Mouse (Mus musculus) MEL (cell line): Measurements from ENCODE around the gene Acox3.

Experiments
- CTCF ChIP-seq, 3 experiments: IDR thresholded peaks in 2 of 3; conservative IDR thresholded peaks in 1 of 3; 2 replicates each; pipeline ENCODE4 v1.5.1; 2011 to 2012; ENCODE audit warnings: low read length in 3 of 3, low read depth in 2 of 3, mild to moderate bottlenecking in 2 of 3, improper control_type of control experiment in 1 of 3, inconsistent platforms in 1 of 3, mixed read lengths in 1 of 3, moderate library complexity in 1 of 3; ENCODE audit not compliant: control insufficient read depth in 1 of 3, insufficient read depth in 1 of 3, poor library complexity in 1 of 3, severe bottlenecking in 1 of 3
- EP300 ChIP-seq, 2 experiments: IDR thresholded peaks; 2 replicates each; pipeline ENCODE4 v1.6.1; 2011; ENCODE audit warnings: improper control_type of control experiment in 2 of 2, low read length in 2 of 2, low read depth in 1 of 2, mild to moderate bottlenecking in 1 of 2
- ETS1 ChIP-seq: IDR thresholded peaks from 2 replicates; pipeline ENCODE4 v1.6.1; 2012; ENCODE audit warnings: low read depth, mild to moderate bottlenecking, inconsistent platforms, low read length, improper control_type of control experiment, moderate library complexity
- GATA1 ChIP-seq: IDR thresholded peaks from 2 replicates; pipeline ENCODE4 v1.6.1; 2011; ENCODE audit warnings: low read depth, low read length, improper control_type of control experiment
- KAT2A ChIP-seq: conservative IDR thresholded peaks from 2 replicates; pipeline ENCODE4 v1.6.1; 2012; ENCODE audit warnings: low read depth, low read length, improper control_type of control experiment, inconsistent platforms
- MAFK ChIP-seq: IDR thresholded peaks from 2 replicates; pipeline ENCODE4 v1.6.1; 2011; ENCODE audit warnings: low read depth, mild to moderate bottlenecking, low read length, improper control_type of control experiment, borderline replicate concordance
- MAX ChIP-seq: IDR thresholded peaks from 2 replicates; pipeline ENCODE4 v1.6.1; 2011; ENCODE audit warnings: low read length, improper control_type of control experiment
- MAZ ChIP-seq: IDR thresholded peaks from 2 replicates; pipeline ENCODE4 v1.6.1; 2012; ENCODE audit warnings: low read depth, mild to moderate bottlenecking, inconsistent platforms, low read length, improper control_type of control experiment
- POLR2A ChIP-seq, 2 experiments: IDR thresholded peaks; 2 replicates each; pipeline ENCODE4 v1.6.1; 2011 to 2012; ENCODE audit warnings: low read length in 2 of 2, mild to moderate bottlenecking in 2 of 2, control low read depth in 1 of 2, improper control_type of control experiment in 1 of 2, low read depth in 1 of 2, moderate library complexity in 1 of 2; ENCODE audit not compliant: control insufficient read depth in 1 of 2, insufficient read depth in 1 of 2, poor library complexity in 1 of 2
- POLR2AphosphoS2 ChIP-seq: IDR thresholded peaks from 2 replicates; pipeline ENCODE4 v1.6.1; 2011; ENCODE audit warnings: low read length, improper control_type of control experiment
- TAL1 ChIP-seq: IDR thresholded peaks from 2 replicates; pipeline ENCODE4 v1.6.1; 2012; ENCODE audit warnings: mild to moderate bottlenecking, inconsistent platforms, low read length, moderate library complexity, mixed read lengths
- USF2 ChIP-seq, 2 experiments: IDR thresholded peaks; 2 replicates each; pipeline ENCODE4 v1.6.1; 2011 to 2012; ENCODE audit warnings: improper control_type of control experiment in 2 of 2, low read length in 2 of 2, borderline replicate concordance in 1 of 2, inconsistent platforms in 1 of 2, low read depth in 1 of 2, mild to moderate bottlenecking in 1 of 2; ENCODE audit not compliant: insufficient read depth in 1 of 2
- ZC3H11A ChIP-seq: IDR thresholded peaks from 2 replicates; pipeline ENCODE4 v1.6.1; 2012; ENCODE audit warnings: low read depth, mild to moderate bottlenecking, inconsistent platforms, low read length, improper control_type of control experiment
- ZMIZ1 ChIP-seq: IDR thresholded peaks from 2 replicates; pipeline ENCODE4 v1.6.1; 2012; ENCODE audit warnings: low read depth, mild to moderate bottlenecking, inconsistent platforms, low read length, improper control_type of control experiment, moderate library complexity

- no peak for TF ChIP-seq CTCF (IDR thresholded peaks at IDR 0.05 in 2 of 3, conservative IDR thresholded peaks at IDR 0.05 in 1 of 3; ENCODE audit: control insufficient read depth in 1 of 3, insufficient read depth in 1 of 3, low read depth in 2 of 3, low read length in 3 of 3, poor library complexity in 1 of 3, severe bottlenecking in 1 of 3)
- TF ChIP-seq ETS1, result peak; percentile 61
- TF ChIP-seq EP300 (IDR thresholded peaks at IDR 0.05; ENCODE audit: low read depth in 1 of 2, low read length in 2 of 2), result peak; percentile 34 to 51; a peak in 3 of 4 replicates
- no peak for TF ChIP-seq POLR2A (IDR thresholded peaks at IDR 0.05; ENCODE audit: control insufficient read depth in 1 of 2, insufficient read depth in 1 of 2, low read depth in 1 of 2, low read length in 2 of 2, poor library complexity in 1 of 2)
- no peak for TF ChIP-seq MAFK
- no peak for TF ChIP-seq MAZ
- peak in 1 of 2 experiments; percentile 50; a peak in 1 of 4 replicates for TF ChIP-seq USF2 (IDR thresholded peaks at IDR 0.05; ENCODE audit: borderline replicate concordance in 1 of 2, insufficient read depth in 1 of 2, low read depth in 1 of 2, low read length in 2 of 2)
- TF ChIP-seq TAL1, result peak; percentile 69
- peak; percentile 59 for TF ChIP-seq GATA1
- TF ChIP-seq ZC3H11A, result no peak
- no peak for TF ChIP-seq ZMIZ1
- TF ChIP-seq MAX, result peak; percentile 68; the same call in 1 of the 2 replicates
- no peak for TF ChIP-seq KAT2A
- TF ChIP-seq POLR2AphosphoS2, result no peak
Measured at GRCm38 (mm10) chr5:35559447-35559846, 23.4 kb upstream of the Acox3 start.
